Mouse (Mus musculus): ENCODE measurements around the gene Bmt2. TPM values are rescaled to one million over a fixed set of nuclear protein-coding genes. Genes with fewer than 3 reads are reported as not detected.

Bmt2 gene
- polyA plus RNA-seq, 1 experiment from 2014 or later, result 17.6 TPM

DNA sequence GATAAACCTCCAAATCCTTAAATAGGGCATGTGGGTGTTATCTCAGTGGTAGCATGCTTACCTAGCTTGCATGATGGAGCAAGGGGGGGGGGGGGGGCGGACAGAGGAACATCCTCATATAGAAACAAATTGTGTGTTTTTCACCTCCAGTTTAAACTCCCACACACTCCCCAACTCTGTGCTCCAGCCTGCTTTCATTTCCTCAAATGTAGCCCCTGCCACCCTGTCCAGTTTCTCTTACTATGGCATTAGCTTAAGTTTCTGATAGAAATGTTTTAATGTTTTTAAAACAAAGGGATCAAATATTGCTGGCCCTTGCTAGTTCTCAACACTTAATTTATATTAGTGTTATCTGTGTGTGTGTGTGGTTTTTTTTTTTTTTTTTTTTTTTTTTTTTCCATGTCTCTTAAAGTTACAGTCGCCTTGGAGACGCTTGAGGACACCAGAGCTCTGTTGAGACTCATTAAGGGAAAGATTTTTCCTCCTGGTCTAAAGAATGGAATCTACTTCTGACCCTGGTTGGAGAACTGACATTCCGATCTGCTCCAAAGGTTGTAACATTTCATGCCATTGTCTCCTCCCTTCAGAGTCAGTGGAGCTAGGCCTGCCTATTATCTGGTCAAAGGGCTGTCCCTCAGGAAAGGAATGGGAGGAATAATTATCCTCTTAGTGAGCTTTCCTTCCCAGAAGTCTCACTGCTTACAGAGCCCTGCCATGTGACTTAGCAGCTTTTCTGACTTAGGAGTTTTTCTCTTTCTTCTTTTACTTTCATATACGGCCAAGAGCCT is 68.2 kb downstream of the Bmt2 start:
- Histone ChIP-seq H3K36me3 (0 out of 2 replicates have a peak, but pooled peaks cover 2% of the 10 kb centered on the region), H3K4me3 (no peak overlapping the region), H3K9me3 (replicated peaks) (no peaks in the 10 kb centered on the region), H3K4me1 (peaks cover 12% of the 10 kb centered on the region), H3K27ac (no peak overlapping the region), H3K27me3 (ENCODE audit: low read depth, poor library complexity, severe bottlenecking) (no peaks in the 10 kb centered on the region)
- WGBS, result 87% methylated on average over 5 of the region's 5 CpGs
- no peak for DNase-seq (ENCODE audit: low spot score)

DNA sequence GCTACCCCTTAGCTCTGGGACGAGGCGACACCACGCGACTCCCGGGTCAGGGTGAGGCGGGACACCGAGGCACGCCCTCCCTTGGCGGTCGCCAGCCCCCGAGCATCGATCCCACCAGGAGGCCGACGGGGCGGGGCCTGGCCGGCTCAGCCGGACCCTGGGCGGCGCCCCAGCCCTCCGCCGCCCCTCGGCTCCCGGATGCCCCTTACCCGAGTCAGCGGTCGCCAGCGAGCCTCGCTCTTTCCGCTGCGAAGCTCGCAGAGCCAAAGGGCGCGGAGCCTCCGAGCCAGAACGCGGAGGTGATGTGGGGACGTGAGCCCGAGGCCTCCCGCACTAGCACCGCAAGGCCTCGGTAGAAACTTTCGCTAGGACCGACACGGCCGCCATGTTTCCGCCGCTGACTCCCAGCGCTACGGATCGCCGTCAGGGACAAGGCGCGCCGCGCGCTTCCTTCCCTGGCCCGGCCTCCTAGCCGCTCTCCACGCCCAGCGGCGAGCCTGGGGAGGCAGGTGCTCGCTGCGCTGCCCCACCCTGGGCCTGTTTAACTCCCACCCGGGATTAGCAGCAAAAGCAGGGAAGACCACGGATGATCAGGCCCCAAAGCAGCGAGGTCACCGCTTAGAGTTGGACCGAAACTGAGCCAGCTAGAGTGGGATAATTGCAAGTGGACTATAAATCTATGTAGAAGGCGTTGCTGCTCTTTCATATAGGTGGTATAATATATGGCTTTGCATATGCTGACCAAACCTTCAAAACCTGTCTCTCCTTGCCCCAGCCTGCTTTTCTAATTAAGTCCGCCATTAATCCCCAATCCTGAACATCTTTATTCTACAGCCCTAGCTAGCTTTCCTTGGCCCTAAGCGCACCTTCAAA is 69.9 kb downstream of the Bmt2 start, which contains the start of gene Tmem168:
Gene Tmem168 (minus strand): TSS at position 480 of the 873 bp plus-strand sequence.
- Histone ChIP-seq H3K27me3 (ENCODE audit: low read depth, poor library complexity, severe bottlenecking) (no peaks in the 10 kb centered on the region), H3K4me1 (peaks cover 12% of the 10 kb centered on the region), H3K27ac (peak within 1 kb of the TSS; percentile 97), H3K4me3 (peak within 1 kb of the TSS; percentile 66), H3K9me3 (replicated peaks) (no peaks in the 10 kb centered on the region), H3K36me3 (peaks cover 6% of the 10 kb centered on the region; the same call in 1 of the 2 replicates)
- 2% methylated on average over 71 of the region's 71 CpGs for WGBS
- peak; percentile 94 for DNase-seq (ENCODE audit: low spot score)

DNA sequence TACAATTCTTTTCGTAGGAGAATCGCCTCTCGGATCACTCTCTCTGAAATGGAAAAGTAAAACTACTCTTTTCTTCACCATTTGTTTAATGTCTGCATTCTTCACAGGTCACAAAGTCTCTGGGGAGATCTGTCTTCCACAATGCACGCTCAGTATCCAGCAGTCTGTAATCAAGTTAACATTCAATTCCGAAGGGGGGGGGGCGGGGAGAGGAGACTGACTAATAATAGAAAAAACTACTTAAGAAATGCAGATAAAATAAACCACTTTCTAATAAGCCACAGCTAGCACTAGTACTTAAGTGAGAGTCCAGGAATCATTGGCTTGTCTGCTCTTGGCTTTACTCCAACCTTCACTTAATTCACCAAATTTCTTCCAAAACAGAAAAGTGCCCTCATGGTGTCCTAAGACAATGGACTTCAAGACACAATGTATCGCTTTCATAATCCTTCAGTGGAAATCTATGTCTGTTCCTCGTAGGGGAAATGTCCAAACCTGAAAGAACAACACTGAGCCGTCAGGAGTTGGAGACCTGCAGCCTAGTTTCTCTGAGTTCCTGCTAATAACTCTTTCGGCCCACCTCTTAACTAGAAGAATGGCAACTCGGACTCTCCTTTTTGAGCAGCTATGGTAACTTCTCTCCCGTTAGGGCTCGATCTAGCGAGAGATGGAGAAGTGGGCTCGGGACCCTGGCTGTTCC is 70.7 kb downstream of the Bmt2 start:
- Histone ChIP-seq H3K4me1 (peaks cover 12% of the 10 kb centered on the region), H3K27me3 (ENCODE audit: low read depth, poor library complexity, severe bottlenecking) (no peaks in the 10 kb centered on the region), H3K9me3 (replicated peaks) (no peaks in the 10 kb centered on the region), H3K4me3 (peak overlapping the region; percentile 66), H3K27ac (peak overlapping the region; percentile 97), H3K36me3 (peaks cover 14% of the 10 kb centered on the region)
- DNase-seq (ENCODE audit: low spot score), result no peak
- WGBS, result 23% methylated on average over 15 of the region's 15 CpGs

DNA sequence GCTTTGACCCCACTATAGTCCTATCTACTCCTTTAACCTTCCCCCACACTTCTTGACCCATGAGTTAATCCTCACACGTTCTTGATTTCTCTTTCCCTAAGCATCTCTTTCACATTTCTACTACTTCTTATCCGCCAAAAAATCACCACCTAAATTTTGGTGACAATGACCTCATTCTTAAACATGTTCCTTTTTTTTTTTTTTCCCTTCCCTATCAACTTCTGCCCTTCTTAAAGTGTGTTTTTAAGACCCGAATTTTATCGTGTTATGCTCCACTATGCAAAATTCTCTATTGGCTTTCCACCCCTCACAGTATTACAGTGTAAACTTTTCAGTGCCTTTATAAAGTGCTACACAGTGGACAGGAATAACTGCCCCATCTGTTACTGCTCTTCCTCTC is 71.4 kb downstream of the Bmt2 start:
- no peaks in the 10 kb centered on the region for H3K27me3 ChIP-seq (ENCODE audit: low read depth, poor library complexity, severe bottlenecking)
- H3K9me3 ChIP-seq (replicated peaks), result no peaks in the 10 kb centered on the region
- H3K4me1 ChIP-seq, result peaks cover 12% of the 10 kb centered on the region
- DNase-seq (ENCODE audit: low spot score), result no peak
- peak overlapping the region; percentile 66 for H3K4me3 ChIP-seq
- 90% methylated on average over 4 of the region's 4 CpGs for WGBS
- peaks cover 20% of the 10 kb centered on the region for H3K36me3 ChIP-seq
- 0 out of 2 replicates have a peak overlapping the region, but pooled peaks have one; percentile 97 for H3K27ac ChIP-seq

DNA sequence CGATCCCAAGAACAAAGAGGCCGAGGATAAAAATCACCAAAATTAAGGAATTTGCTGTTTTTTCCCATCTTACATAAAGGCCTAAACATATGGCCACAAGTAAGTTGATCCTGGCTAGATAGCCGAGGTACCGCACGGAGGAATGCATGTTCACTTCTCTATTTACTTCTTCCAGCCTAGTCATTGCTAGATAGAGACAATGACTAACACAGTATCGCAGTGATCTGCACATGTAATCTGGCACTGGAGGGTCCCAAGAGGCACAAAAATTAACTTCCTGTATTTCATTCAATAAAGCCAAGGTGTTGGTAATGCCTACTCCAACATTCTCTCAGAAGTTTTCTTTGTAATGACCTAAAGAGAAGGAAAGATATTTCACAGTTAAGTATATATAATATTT is 74.6 kb downstream of the Bmt2 start:
- no peak overlapping the region for H3K4me3 ChIP-seq
- 95% methylated on average over 6 of the region's 6 CpGs for WGBS
- DNase-seq (ENCODE audit: low spot score), result no peak
- peaks cover 23% of the 10 kb centered on the region for H3K36me3 ChIP-seq
- no peak overlapping the region for H3K27ac ChIP-seq
- no peaks in the 10 kb centered on the region for H3K9me3 ChIP-seq (replicated peaks)
- H3K27me3 ChIP-seq (ENCODE audit: low read depth, poor library complexity, severe bottlenecking), result no peaks in the 10 kb centered on the region
- peaks cover 9% of the 10 kb centered on the region for H3K4me1 ChIP-seq

DNA sequence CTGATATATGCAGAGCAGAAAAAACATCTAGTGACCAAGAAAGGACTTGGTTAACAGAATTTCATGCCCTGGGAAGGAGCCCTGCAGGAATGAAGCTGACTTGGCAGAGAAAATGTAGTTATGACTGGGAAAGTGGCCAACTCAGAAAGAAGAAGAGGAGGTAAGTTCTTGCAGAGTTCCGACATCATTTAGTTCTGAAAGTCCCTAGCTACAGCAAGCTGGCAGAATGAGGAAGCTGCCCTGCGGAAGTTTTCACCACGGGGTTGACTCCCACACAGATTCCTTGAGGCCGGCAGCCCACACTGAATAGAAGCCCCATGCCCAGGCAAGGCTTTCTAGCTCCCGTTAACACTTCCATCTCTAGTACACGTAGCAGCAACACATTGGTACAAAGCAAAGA is 76.2 kb downstream of the Bmt2 start:
- Histone ChIP-seq H3K27ac (no peak overlapping the region), H3K36me3 (peaks cover 23% of the 10 kb centered on the region), H3K4me1 (peaks cover 1% of the 10 kb centered on the region), H3K4me3 (no peak overlapping the region), H3K9me3 (replicated peaks) (no peaks in the 10 kb centered on the region), H3K27me3 (ENCODE audit: low read depth, poor library complexity, severe bottlenecking) (no peaks in the 10 kb centered on the region)
- WGBS, result 88% methylated on average over 6 of the region's 6 CpGs
- no peak for DNase-seq (ENCODE audit: low spot score)

DNA sequence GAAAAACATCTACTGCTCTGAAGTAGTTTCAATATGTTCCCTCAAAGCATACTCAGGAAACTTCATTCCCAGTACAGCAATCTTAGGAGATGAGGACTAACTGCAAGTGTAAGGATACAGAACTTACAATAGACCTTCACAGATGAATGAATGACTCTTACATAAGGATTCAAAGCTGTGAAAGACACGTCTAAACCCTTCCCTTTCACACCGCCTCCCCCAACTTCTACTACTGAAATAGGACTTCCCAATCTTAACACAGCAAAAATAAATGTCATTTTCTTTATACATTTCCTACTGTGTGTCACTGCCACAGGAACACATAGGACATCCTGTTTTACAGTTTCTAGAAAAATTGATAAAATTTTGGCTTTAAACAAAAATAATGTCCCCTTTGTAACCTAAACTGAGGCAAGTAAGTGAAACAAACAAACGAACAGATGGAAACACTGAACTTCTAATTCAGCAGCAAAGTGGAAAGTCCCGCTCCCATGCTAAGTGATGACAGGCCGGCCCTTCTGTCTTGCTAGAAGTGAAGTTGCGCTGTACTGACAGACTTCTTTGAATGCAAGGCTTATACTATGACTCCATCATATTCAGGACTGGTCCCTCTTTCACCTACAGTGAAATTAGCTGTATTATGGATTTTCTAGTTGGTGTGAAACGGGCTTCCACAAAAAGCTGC is 79.4 kb downstream of the Bmt2 start:
- DNase-seq (ENCODE audit: low spot score), result no peak
- no peaks in the 10 kb centered on the region for H3K9me3 ChIP-seq (replicated peaks)
- no peaks in the 10 kb centered on the region for H3K27me3 ChIP-seq (ENCODE audit: low read depth, poor library complexity, severe bottlenecking)
- no peak overlapping the region for H3K4me3 ChIP-seq
- H3K36me3 ChIP-seq, result peaks cover 34% of the 10 kb centered on the region
- 86% methylated on average over 7 of the region's 7 CpGs for WGBS
- no peak overlapping the region for H3K27ac ChIP-seq
- H3K4me1 ChIP-seq, result peaks cover 3% of the 10 kb centered on the region

DNA sequence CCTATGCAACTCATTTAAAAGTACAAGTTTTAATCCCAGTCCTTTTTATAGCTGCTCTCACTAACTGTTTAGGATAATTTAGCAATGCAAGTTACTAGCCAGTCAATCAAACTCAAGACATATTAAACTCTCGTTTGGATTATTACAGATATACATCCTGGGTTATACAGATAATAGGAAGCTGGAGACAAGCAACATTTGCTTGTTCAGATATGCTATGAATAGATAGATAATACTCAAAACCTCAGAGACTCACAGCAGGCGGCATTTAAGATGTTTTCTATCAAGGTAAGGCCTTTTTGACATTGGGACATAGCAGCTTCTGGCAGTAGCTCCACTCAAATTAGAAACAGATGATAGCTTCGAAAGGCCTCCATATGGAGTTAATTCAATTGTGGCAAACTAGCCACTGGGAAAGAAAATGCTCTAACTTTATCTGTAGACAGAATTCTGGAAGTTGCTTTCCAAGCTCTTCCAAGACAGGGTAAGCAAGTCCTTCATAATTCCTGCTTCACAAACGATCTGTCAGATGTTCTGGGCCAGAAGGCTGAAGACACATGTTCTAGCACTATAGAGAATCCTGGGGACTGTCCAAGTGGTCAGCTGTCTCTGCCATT is 84.9 kb downstream of the Bmt2 start:
- peaks cover 17% of the 10 kb centered on the region for H3K4me1 ChIP-seq
- DNase-seq (ENCODE audit: low spot score), result no peak

DNA sequence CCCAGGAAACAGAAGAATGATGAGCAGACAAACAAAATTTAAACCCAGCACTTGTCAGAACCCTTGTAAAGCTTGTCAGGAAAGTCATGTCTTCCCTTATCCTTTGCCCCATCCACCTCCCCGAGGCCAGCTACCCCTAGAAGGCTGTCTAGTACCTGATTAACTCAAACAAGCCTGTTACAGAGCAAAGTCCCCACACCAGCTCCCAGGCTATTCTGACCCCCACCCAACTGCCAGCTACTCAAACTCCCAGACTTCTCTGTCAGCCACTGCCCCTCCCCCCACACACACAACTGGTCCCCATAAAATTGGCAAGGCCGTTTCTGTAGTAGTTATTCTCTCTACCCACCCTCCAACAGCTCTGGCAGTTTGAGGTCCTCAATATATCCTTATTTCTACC is 91.2 kb downstream of the Bmt2 start:
- H3K27ac ChIP-seq, result no peak overlapping the region
- H3K36me3 ChIP-seq, result peaks cover 42% of the 10 kb centered on the region
- H3K27me3 ChIP-seq (ENCODE audit: low read depth, poor library complexity, severe bottlenecking), result no peaks in the 10 kb centered on the region
- 27% methylated on average over 2 of the region's 2 CpGs for whole genome bisulfite sequencing
- H3K4me1 ChIP-seq, result peaks cover 10% of the 10 kb centered on the region
- no peak overlapping the region for H3K4me3 ChIP-seq
- no peaks in the 10 kb centered on the region for H3K9me3 ChIP-seq (replicated peaks)
- no peak for DNase-seq (ENCODE audit: low spot score)

More for the DNA sequence above, 84.9 kb downstream of the Bmt2 start:
- Histone ChIP-seq H3K27ac (peak overlapping the region; percentile 39), H3K36me3 (peaks cover 45% of the 10 kb centered on the region), H3K27me3 (ENCODE audit: low read depth, poor library complexity, severe bottlenecking) (no peaks in the 10 kb centered on the region), H3K9me3 (replicated peaks) (no peaks in the 10 kb centered on the region), H3K4me3 (no peak overlapping the region)
- WGBS, result 29% methylated on average over 4 of the region's 4 CpGs

DNA sequence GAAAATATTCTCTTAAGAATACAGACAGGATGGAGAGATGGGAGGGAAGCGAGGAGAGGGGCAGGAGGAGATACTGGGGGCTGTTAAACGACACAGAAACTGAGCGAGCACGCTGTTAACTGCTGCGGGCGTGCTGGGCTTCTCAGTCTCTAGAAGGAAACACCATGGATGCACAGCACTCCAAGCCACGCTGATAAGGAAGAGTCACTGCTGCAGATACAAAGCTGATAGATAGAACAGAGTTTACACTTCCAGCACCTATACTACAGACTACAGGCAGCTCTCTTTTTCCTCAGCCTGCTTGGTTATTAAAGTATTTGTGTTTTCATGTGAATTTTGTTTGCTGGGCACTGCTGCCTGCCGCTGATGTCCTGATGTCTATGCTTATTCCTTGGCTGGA is 91.6 kb downstream of the Bmt2 start:
- 68% methylated on average over 8 of the region's 8 CpGs for WGBS
- DNase-seq (ENCODE audit: low spot score), result no peak
- H3K27ac ChIP-seq, result no peak overlapping the region
- H3K9me3 ChIP-seq (replicated peaks), result no peaks in the 10 kb centered on the region
- H3K4me3 ChIP-seq, result no peak overlapping the region
- H3K27me3 ChIP-seq (ENCODE audit: low read depth, poor library complexity, severe bottlenecking), result no peaks in the 10 kb centered on the region
- H3K36me3 ChIP-seq, result peaks cover 41% of the 10 kb centered on the region
- H3K4me1 ChIP-seq, result peaks cover 10% of the 10 kb centered on the region

DNA sequence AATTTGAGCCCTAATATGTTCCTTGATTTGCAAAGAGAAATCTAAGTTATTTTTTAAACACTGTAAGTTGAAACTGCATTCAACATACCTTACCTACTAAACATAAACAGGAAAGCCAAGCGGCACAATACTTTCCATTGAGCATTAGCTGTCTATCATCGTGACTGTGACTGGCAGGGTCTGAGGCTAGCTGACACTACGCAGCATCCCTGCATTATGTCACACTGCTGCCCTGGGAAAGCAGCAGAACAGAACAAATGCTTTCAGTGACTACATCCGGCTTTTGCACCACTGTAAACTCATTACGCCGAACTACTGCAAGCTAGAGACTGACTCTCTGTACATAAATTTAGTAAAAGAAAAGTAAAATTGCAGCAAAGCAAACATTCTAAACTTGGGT is 93.0 kb downstream of the Bmt2 start:
- Histone ChIP-seq H3K36me3 (peaks cover 35% of the 10 kb centered on the region), H3K9me3 (replicated peaks) (no peaks in the 10 kb centered on the region), H3K27ac (no peak overlapping the region), H3K4me3 (no peak overlapping the region), H3K4me1 (peaks cover 10% of the 10 kb centered on the region), H3K27me3 (ENCODE audit: low read depth, poor library complexity, severe bottlenecking) (no peaks in the 10 kb centered on the region)
- DNase-seq (ENCODE audit: low spot score), result no peak
- 89% methylated on average over 6 of the region's 6 CpGs for WGBS

DNA sequence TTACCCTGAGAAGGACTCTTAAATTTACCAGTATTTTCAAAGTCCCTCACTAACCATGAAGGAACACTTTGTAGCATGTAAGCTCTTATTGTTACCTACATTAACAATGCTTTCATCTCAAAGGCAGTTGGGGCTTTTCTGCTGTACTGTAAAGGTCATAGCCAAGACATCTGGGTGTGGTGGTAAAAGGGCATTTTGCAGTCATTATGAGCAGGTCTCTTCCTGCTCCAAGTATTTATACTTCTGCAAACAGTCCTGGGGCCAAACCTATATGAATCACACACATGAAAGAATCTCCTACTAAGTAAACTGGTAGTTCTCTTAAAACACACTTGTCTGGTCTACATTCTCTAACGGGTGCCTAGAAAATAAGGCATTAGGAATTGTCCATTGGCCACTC is 95.7 kb downstream of the Bmt2 start:
- no peak for DNase-seq (ENCODE audit: low spot score)
- Histone ChIP-seq H3K36me3 (peaks cover 32% of the 10 kb centered on the region), H3K4me3 (no peak overlapping the region), H3K4me1 (peaks cover 10% of the 10 kb centered on the region), H3K27ac (no peak overlapping the region), H3K27me3 (ENCODE audit: low read depth, poor library complexity, severe bottlenecking) (no peaks in the 10 kb centered on the region), H3K9me3 (replicated peaks) (no peaks in the 10 kb centered on the region)
- WGBS, result 93% methylated on average over 1 of the region's 1 CpGs
